ENCODE assay signal across 14 mouse cellular contexts in the genomic region with DNA sequence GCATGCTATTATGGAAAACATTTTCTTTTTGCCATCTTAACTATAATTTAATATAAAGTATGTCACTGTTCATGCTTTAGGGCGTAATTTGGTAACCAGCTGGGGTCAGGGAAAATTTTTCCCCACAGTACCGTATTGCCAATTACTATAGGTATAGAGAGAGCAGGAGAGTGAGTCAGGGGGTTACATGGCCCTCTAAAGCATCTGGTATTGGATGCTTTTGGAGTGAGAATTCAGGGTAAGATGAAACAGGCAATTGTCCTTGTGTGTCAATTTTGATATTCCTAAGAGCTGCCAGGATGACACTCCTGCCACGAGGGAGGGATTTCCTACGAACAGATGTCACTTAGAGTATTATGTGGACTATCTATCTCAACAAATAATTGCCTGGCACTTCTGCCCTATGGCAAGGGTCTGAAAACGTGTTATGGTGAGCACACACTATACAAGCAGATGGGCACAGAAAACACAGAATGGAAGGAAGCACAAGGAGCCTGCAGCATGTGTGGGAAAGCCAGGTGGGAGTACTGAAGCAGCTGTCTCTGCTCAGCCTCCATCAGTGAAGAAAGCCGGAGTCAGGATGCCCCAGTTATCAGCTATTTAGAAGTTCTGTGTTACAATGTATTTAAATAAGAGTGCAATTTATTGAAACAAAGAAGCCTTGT. TPM values are rescaled to one million over a fixed set of nuclear protein-coding genes. Genes with fewer than 3 reads are reported as not detected.
A peak's percentile ranks its signal among the peaks of the same experiment; 100 is the strongest.
DNase-seq lines count a peak whose midpoint lies in the region; ATAC-seq lines count a peak whose summit lies in the region.
"Had no signal": no experiment of that assay in that cellular context is flagged by ENCODE, and none has a peak within 500 bp of the region (broad histone marks: within the 10 kb centered on the region; RNA-seq: fewer than 3 reads in every experiment).

No protein-coding gene starts in this region.

- no peak overlapping the region for H3K27ac ChIP-seq in forebrain, embryonic 15.5 days (replicated peaks)
- no peak overlapping the region for H3K27ac ChIP-seq in hindbrain, embryonic 16.5 days (ENCODE audit: low read depth, low read length)
- 0 out of 2 replicates have a peak overlapping the region, but pooled peaks have one; percentile 18 for H3K27ac ChIP-seq in neural tube, embryonic 13.5 days (replicated peaks)
- H3K27ac ChIP-seq in kidney, embryonic 15.5 days = no peak overlapping the region
- H3K27ac ChIP-seq in kidney, embryonic 16.5 days (ENCODE audit: low read length) = no peak overlapping the region
- H3K27ac ChIP-seq: embryonic facial prominence, embryonic 15.5 days; lung, embryonic 15.5 days had no signal

- H3K27me3 ChIP-seq in forebrain, embryonic 15.5 days = no peaks in the 10 kb centered on the region
- no peaks in the 10 kb centered on the region for H3K27me3 ChIP-seq in hindbrain, embryonic 16.5 days (replicated peaks; ENCODE audit: control insufficient read depth, insufficient read depth, low read length)
- H3K27me3 ChIP-seq in neural tube, embryonic 13.5 days = no peaks in the 10 kb centered on the region
- no peaks in the 10 kb centered on the region for H3K27me3 ChIP-seq in kidney, embryonic 15.5 days
- no peaks in the 10 kb centered on the region for H3K27me3 ChIP-seq in kidney, embryonic 16.5 days (ENCODE audit: insufficient read depth, low read length)
- H3K27me3 ChIP-seq: embryonic facial prominence, embryonic 15.5 days; lung, embryonic 15.5 days had no signal

- H3K4me1 ChIP-seq in forebrain, embryonic 15.5 days = peaks cover 3% of the 10 kb centered on the region; the same call in 1 of the 2 replicates
- H3K4me1 ChIP-seq in hindbrain, embryonic 16.5 days (ENCODE audit: control insufficient read depth, insufficient read depth, low read depth, low read length) = no peaks in the 10 kb centered on the region
- H3K4me1 ChIP-seq in neural tube, embryonic 13.5 days (replicated peaks) = peaks cover 16% of the 10 kb centered on the region
- no peaks in the 10 kb centered on the region for H3K4me1 ChIP-seq in kidney, embryonic 15.5 days
- no peaks in the 10 kb centered on the region for H3K4me1 ChIP-seq in kidney, embryonic 16.5 days (ENCODE audit: insufficient read depth, low read length)
- H3K4me1 ChIP-seq: embryonic facial prominence, embryonic 15.5 days; lung, embryonic 15.5 days had no signal

- WGBS in forebrain, embryonic 15.5 days = 55% methylated on average over 6 of the region's 6 CpGs
- 49% methylated on average over 6 of the region's 6 CpGs for WGBS in hindbrain, embryonic 16.5 days
- 47% methylated on average over 6 of the region's 6 CpGs for WGBS in neural tube, embryonic 13.5 days
- 75% methylated on average over 6 of the region's 6 CpGs for WGBS in kidney, embryonic 15.5 days
- 76% methylated on average over 6 of the region's 6 CpGs for WGBS in kidney, embryonic 16.5 days

- no peaks in the 10 kb centered on the region for H3K9me3 ChIP-seq in forebrain, embryonic 15.5 days
- H3K9me3 ChIP-seq in hindbrain, embryonic 16.5 days (ENCODE audit: control insufficient read depth, low read length) = no peaks in the 10 kb centered on the region; the same call in 1 of the 2 replicates
- no peaks in the 10 kb centered on the region for H3K9me3 ChIP-seq in neural tube, embryonic 13.5 days
- no peaks in the 10 kb centered on the region for H3K9me3 ChIP-seq in kidney, embryonic 15.5 days (replicated peaks)
- no peaks in the 10 kb centered on the region for H3K9me3 ChIP-seq in kidney, embryonic 16.5 days (ENCODE audit: low read length)
- H3K9me3 ChIP-seq: embryonic facial prominence, embryonic 15.5 days; lung, embryonic 15.5 days had no signal

- peak; percentile 15 for DNase-seq in layer of hippocampus, adult 11-12 months (ENCODE audit: low spot score)
- no peak for DNase-seq in layer of hippocampus, adult 9-10 months (ENCODE audit: low spot score)
- DNase-seq: cerebellum, adult 11 months; kidney, adult 11 months; spleen, adult 18-20 months; thymus, postnatal 25 days had no signal

- H3K4me2 ChIP-seq in forebrain, embryonic 15.5 days (replicated peaks) = no peak overlapping the region
- no peak overlapping the region for H3K4me2 ChIP-seq in hindbrain, embryonic 16.5 days (ENCODE audit: low read length)
- H3K4me2 ChIP-seq in neural tube, embryonic 13.5 days = no peak overlapping the region
- H3K4me2 ChIP-seq in kidney, embryonic 15.5 days = no peak overlapping the region
- no peak overlapping the region for H3K4me2 ChIP-seq in kidney, embryonic 16.5 days (replicated peaks; ENCODE audit: low read depth, low read length)
- H3K4me2 ChIP-seq: embryonic facial prominence, embryonic 15.5 days; lung, embryonic 15.5 days had no signal

- no peaks in the 10 kb centered on the region for H3K36me3 ChIP-seq in forebrain, embryonic 15.5 days
- no peaks in the 10 kb centered on the region for H3K36me3 ChIP-seq in hindbrain, embryonic 16.5 days (ENCODE audit: control insufficient read depth, insufficient read depth, low read length)
- no peaks in the 10 kb centered on the region for H3K36me3 ChIP-seq in neural tube, embryonic 13.5 days
- H3K36me3 ChIP-seq in kidney, embryonic 15.5 days = no peaks in the 10 kb centered on the region
- no peaks in the 10 kb centered on the region for H3K36me3 ChIP-seq in kidney, embryonic 16.5 days (ENCODE audit: insufficient read depth, low read length)
- H3K36me3 ChIP-seq: embryonic facial prominence, embryonic 15.5 days; lung, embryonic 15.5 days had no signal

- no peak overlapping the region for H3K9ac ChIP-seq in forebrain, embryonic 15.5 days (replicated peaks)
- H3K9ac ChIP-seq in hindbrain, embryonic 16.5 days (ENCODE audit: low read depth, low read length) = no peak overlapping the region
- no peak overlapping the region for H3K9ac ChIP-seq in neural tube, embryonic 13.5 days
- H3K9ac ChIP-seq in kidney, embryonic 15.5 days = no peak overlapping the region
- no peak overlapping the region for H3K9ac ChIP-seq in kidney, embryonic 16.5 days (replicated peaks; ENCODE audit: low read length)
- H3K9ac ChIP-seq: embryonic facial prominence, embryonic 15.5 days; lung, embryonic 15.5 days had no signal

- ATAC-seq in forebrain, embryonic 15.5 days (replicated peaks) = peak; percentile 85
- peak; percentile 91 for ATAC-seq in hindbrain, embryonic 16.5 days
- peak; percentile 96 for ATAC-seq in neural tube, embryonic 13.5 days (ENCODE audit: low read depth)
- no peak for ATAC-seq in kidney, embryonic 15.5 days (replicated peaks; ENCODE audit: low FRiP score)
- no peak for ATAC-seq in kidney, embryonic 16.5 days (ENCODE audit: low FRiP score, low TSS enrichment)
- ATAC-seq: activated CD4-positive, CD25-positive, alpha-beta regulatory T cell, adult 4 months had no signal

- H3K4me3 ChIP-seq in forebrain, embryonic 15.5 days = no peak overlapping the region
- no peak overlapping the region for H3K4me3 ChIP-seq in hindbrain, embryonic 16.5 days (ENCODE audit: low read length)
- H3K4me3 ChIP-seq in neural tube, embryonic 13.5 days = no peak overlapping the region
- no peak overlapping the region for H3K4me3 ChIP-seq in kidney, embryonic 15.5 days (replicated peaks)
- no peak overlapping the region for H3K4me3 ChIP-seq in kidney, embryonic 16.5 days (ENCODE audit: low read length)
- H3K4me3 ChIP-seq: embryonic facial prominence, embryonic 15.5 days; lung, embryonic 15.5 days had no signal

RNA-seq across cellular contexts. Expression of a gene that starts 58.7 kb away (rescaled TPM):
- polyA plus RNA-seq in forebrain, embryonic 15.5 days (2015; fragmentation: Nextera tagmentation; extraction: Ambion mirVana) = 0.28 and 0.68 TPM in 2 replicates
- polyA plus RNA-seq in hindbrain, embryonic 16.5 days (2015; fragmentation: Nextera tagmentation; extraction: Ambion mirVana) = 0.26 and 0.34 TPM in 2 replicates
- polyA plus RNA-seq in neural tube, embryonic 13.5 days (2015; fragmentation: Nextera tagmentation; extraction: Ambion mirVana) = 0.61 and 0.85 TPM in 2 replicates
- 5.8 and 5.9 TPM in 2 replicates for polyA plus RNA-seq in kidney, embryonic 15.5 days (2015; fragmentation: Nextera tagmentation; extraction: Ambion mirVana)
- polyA plus RNA-seq in kidney, embryonic 16.5 days (2015; fragmentation: Nextera tagmentation; extraction: Ambion mirVana) = 6.8 and 8.2 TPM in 2 replicates
- polyA plus RNA-seq: activated CD4-positive, CD25-positive, alpha-beta regulatory T cell, adult 4 months had no signal

Comparison
In these comparisons a context has a peak if more than half of its experiments do, and no peak if none do; other contexts are left out.
1. ATAC-seq: peak in forebrain, embryonic 15.5 days (single experiment), hindbrain, embryonic 16.5 days (single experiment) and neural tube, embryonic 13.5 days (single experiment); none in kidney, embryonic 15.5 days (single experiment) and kidney, embryonic 16.5 days (single experiment).